In the genomic region with DNA sequence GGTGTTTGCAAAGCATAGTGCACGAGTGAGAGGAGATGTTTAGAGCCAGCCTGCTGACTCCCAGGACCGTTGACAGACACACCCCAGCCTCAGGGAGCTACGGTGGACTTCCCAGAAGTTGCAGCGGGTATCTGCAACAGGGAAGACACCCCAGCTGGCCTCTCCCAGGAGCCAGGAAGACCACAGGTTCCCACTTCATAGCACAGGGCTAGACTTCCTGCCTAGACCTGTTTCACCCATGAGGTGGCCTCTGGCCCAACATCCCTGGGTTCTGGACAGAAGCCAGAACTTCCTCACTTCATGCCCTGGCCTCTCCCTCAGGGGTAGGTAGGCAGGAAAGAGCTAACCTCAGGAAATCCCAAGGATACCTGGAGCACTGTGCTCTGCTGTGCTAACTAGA, we compare ENCODE assay signal across 10 mouse cellular contexts.
"Had no signal": no experiment of that assay in that cellular context is flagged by ENCODE, and none has a peak within 500 bp of the region (broad histone marks: within the 10 kb centered on the region; RNA-seq: fewer than 3 reads in every experiment).

No protein-coding gene starts in this region.

- H3K36me3 ChIP-seq: limb, embryonic 15.5 days; liver, embryonic 12.5 days; lung, embryonic 15.5 days; midbrain, embryonic 13.5 days had no signal

- DNase-seq: kidney, adult 11 months; layer of hippocampus, adult 9-11 months; layer of hippocampus, postnatal 36 days; lung, postnatal 14 days; thymus, adult 2 months; thymus, postnatal 25 days had no signal

- H3K9me3 ChIP-seq: limb, embryonic 15.5 days; liver, embryonic 12.5 days; lung, embryonic 15.5 days; midbrain, embryonic 13.5 days had no signal

- H3K4me3 ChIP-seq: limb, embryonic 15.5 days; liver, embryonic 12.5 days; lung, embryonic 15.5 days; midbrain, embryonic 13.5 days had no signal

- H3K27ac ChIP-seq: limb, embryonic 15.5 days; liver, embryonic 12.5 days; lung, embryonic 15.5 days; midbrain, embryonic 13.5 days had no signal

- ATAC-seq: liver, embryonic 12.5 days; midbrain, embryonic 13.5 days had no signal

- H3K9ac ChIP-seq: limb, embryonic 15.5 days; liver, embryonic 12.5 days; lung, embryonic 15.5 days; midbrain, embryonic 13.5 days had no signal

- H3K4me1 ChIP-seq: liver, embryonic 12.5 days; lung, embryonic 15.5 days; midbrain, embryonic 13.5 days had no signal

- H3K27me3 ChIP-seq: limb, embryonic 15.5 days; lung, embryonic 15.5 days; midbrain, embryonic 13.5 days had no signal

- H3K4me2 ChIP-seq: limb, embryonic 15.5 days; liver, embryonic 12.5 days; lung, embryonic 15.5 days; midbrain, embryonic 13.5 days had no signal
